Mouse (Mus musculus) adrenal gland (tissue): Measurements from ENCODE around the gene Gm47955.
"Not testable (repeated sequence)": the region's sequence is repeated elsewhere in the genome, so short reads cannot be mapped to it uniquely, and the experiment has no call there.

Experiments
- intact Hi-C: fragments of 180-260 bp; cut with DNase I; formaldehyde crosslinking; loops from one replicate; pipeline ENCODE4 v1.15.1; 2025

Gene Gm47955

DNA sequence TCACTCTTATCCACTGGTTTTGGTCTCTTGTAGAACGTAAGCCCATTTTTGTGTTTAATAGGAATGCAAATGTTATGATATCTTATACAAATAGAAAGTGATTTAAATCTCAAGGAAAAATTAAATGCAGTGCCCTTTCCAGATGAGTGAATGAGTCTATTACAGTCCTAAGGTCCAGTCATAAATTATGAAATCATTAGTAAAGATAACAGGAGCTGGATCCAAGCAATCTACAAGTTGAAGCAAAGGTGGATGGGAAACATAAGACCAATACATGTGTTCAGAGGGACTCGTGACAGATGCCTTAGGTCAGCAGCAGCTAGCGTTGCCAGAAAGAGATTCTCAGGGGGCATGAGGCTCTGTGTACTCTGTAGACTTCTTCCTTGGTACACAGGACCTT lies 31.5 kb downstream of the Gm47955 start:
- intact Hi-C loops = no loop called here

DNA sequence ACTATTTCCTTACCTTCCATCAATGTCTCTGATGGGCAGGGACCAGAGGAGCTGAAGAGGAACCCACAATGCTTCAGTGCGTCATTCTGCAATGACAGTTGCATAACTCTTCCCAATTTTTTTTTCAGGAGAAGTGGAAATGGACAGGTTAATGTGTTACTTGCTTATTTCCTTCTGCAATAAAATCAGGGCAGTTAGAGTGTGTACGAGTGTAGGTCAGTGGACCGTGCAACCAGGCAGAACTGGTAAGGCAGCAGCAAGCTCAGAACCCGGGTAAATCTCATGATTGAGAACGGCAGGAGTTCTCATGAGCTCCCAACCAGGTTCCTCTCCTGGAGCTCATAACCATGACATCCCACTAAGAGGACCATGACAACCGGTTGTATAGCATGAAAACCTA lies 32.0 kb downstream of the Gm47955 start:
- intact Hi-C loops = no loop called here

DNA sequence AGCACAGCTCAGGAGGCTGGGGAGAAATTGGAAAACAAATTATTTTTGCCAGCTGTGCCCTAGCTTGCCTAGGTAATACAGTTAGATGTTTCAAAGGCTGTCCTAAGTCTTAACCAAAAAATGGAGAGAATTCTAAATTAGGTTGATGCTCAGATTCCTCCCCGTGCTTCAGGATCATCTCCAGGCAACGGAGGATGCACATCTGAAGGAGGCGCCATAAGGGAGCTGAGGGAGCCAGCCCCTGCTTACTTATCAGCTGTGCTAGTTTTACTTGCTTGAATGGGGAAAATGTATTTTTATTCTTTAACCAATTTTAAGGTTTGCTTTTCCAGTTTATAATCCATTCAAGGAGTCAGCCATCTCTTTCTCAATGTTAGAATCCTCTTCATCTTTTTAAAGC lies 33.9 kb downstream of the Gm47955 start:
- intact Hi-C loops = no loop called here

DNA sequence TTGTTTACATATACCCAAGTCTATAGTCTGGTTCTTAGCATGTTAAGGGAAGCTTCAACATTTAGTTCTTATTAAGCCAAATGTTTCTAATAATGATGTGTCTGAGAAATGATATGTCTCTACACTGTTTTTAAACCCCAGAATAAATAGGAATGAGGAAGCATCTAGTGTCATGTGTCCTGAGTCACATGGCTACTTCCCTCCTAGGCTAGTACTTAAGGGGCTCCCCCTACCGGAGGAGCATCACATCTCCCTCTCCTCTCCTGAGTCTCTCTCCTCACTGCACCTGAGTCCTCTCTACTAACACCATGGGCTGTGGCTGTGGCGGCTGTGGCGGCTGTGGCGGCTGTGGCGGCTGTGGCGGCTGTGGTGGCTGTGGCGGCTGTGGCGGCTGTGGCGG lies 40.2 kb downstream of the Gm47955 start, which contains the start of gene Gm47959:
TSS of gene Gm47959 (plus strand) at position 243 of the 400 bp plus-strand sequence.
- intact Hi-C loops = not testable (repeated sequence)

DNA sequence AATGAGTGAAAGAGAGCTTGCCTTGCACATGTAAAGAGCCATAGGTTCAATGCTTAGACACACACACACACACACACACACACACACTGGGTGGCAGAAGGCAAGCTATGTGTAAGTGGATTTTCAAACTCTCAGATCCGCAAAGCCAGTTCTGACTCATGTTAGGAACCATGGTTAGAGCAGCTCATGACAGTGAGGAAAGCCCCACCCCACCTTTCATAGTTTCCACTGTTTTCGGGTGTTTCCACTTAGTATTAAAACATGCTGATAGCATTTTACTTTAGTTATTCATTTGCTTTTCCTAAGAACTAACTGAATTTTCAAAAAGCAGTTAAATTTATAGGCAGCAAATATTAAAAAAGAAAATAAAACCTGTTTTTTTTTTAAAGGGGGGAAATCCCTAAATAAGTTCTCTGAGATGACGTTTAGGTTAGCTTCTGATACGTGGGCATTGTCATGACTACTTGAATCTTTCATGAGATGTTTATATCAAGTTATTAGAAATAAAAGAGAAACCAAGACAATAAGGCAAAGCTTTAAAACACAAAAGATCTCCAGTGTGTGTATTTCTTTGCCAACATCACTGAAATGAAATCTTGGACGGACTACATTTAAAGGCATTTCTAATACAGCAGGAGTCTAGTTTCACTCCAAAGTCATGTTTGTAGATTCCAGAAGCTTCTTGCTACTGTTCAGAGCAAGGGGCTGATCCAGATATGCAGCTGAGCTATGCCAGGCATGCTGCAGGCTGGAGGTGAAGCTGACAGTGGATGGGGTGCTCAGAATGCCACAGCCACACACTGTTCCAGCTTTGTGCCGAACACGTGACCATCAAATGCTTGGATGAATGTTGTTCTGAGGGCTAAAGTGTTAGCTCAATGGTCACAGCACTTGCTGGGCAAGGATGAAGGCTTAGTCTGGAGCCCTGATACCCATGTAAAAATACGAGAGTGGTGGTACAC lies 46.4 kb downstream of the Gm47955 start:
- intact Hi-C loops = no loop called here

DNA sequence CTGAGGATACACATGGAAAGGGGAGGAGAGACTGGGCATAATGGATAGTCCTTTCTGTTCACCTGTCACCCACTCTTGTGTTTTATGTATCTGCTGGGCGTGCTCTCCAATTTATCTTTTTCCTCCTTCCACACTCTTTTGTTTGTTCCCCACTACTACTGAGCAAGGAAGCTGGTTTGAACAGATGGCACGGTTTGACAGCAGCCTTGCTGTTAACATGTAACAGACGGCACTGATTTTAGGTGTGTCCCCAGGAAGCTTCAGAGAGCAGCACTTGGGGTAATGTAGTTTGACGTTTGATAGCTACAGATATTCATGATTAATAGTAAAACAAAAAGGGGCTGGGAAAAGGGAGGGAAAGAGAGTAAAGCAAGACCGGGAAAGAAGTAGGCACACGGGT lies 47.4 kb downstream of the Gm47955 start:
- intact Hi-C loops = no loop called here
